Mouse (Mus musculus) cerebellum, adult (tissue): ENCODE results near the gene Mmp15.
"Not testable (repeated sequence)": the region's sequence is repeated elsewhere in the genome, so short reads cannot be mapped to it uniquely, and the experiment has no call there.

ENCODE experiments used
- ATAC-seq: cut with Nextera tagmentation; 2 replicates; pipeline ENCODE4 v1.9.2; 2017; ENCODE audit warnings: mild to moderate bottlenecking, moderate library complexity, mixed read lengths; ENCODE audit not compliant: insufficient number of reproducible peaks, low FRiP score, low TSS enrichment

Gene Mmp15

GRCm38 (mm10) chr8:95375374-95375930 lies 23.4 kb downstream of the Mmp15 start:
- no peak for ATAC-seq

- ATAC-seq, result no peak
These were observed 24.4 kb downstream of the Mmp15 start for GRCm38 (mm10) chr8:95376309-95376999.

- ATAC-seq, result no peak
These were observed 25.0 kb downstream of the Mmp15 start for GRCm38 (mm10) chr8:95377101-95377500.

- ATAC-seq, result no peak
These were observed 25.8 kb downstream of the Mmp15 start for GRCm38 (mm10) chr8:95377863-95378291.

- not testable (repeated sequence) for ATAC-seq
These were observed 26.9 kb downstream of the Mmp15 start for GRCm38 (mm10) chr8:95378928-95379327.

- no peak for ATAC-seq
These were observed 28.9 kb downstream of the Mmp15 start for GRCm38 (mm10) chr8:95380953-95381352.

GRCm38 (mm10) chr8:95381595-95381994 lies 29.5 kb downstream of the Mmp15 start:
- ATAC-seq, result no peak

- no peak for ATAC-seq
These were observed 32.4 kb downstream of the Mmp15 start for GRCm38 (mm10) chr8:95384501-95384900.

- ATAC-seq, result no peak
These were observed 34.0 kb downstream of the Mmp15 start for GRCm38 (mm10) chr8:95386037-95386436.

GRCm38 (mm10) chr8:95387221-95387620 lies 35.2 kb downstream of the Mmp15 start:
- no peak for ATAC-seq

GRCm38 (mm10) chr8:95387936-95388335 lies 35.9 kb downstream of the Mmp15 start:
- no peak for ATAC-seq

GRCm38 (mm10) chr8:95390312-95390711 lies 38.2 kb downstream of the Mmp15 start:
- ATAC-seq, result no peak

- ATAC-seq, result no peak
These were observed 39.0 kb downstream of the Mmp15 start for GRCm38 (mm10) chr8:95391101-95391500.

GRCm38 (mm10) chr8:95392604-95393003 lies 40.5 kb downstream of the Mmp15 start:
- no peak for ATAC-seq

GRCm38 (mm10) chr8:95395186-95395918 lies 43.3 kb downstream of the Mmp15 start:
- no peak for ATAC-seq

- ATAC-seq, result no peak
These were observed 44.7 kb downstream of the Mmp15 start for GRCm38 (mm10) chr8:95396752-95397151.

GRCm38 (mm10) chr8:95397201-95397600 lies 45.1 kb downstream of the Mmp15 start:
- ATAC-seq, result no peak

GRCm38 (mm10) chr8:95399131-95399530 lies 47.1 kb downstream of the Mmp15 start:
- ATAC-seq, result no peak

- no peak for ATAC-seq
These were observed 49.0 kb downstream of the Mmp15 start for GRCm38 (mm10) chr8:95401091-95401490.

GRCm38 (mm10) chr8:95409518-95409917 lies 57.5 kb downstream of the Mmp15 start:
- no peak for ATAC-seq

- ATAC-seq, result no peak
These were observed 59.4 kb downstream of the Mmp15 start for GRCm38 (mm10) chr8:95411309-95411972.
